Comparison of ENCODE assay signal across 7 mouse cellular contexts in genomic region chr11:100960540-100960939, GRCm38 (mm10). TPM values are rescaled to one million over a fixed set of nuclear protein-coding genes. Genes with fewer than 3 reads are reported as not detected.
DNase-seq lines count a peak whose midpoint lies in the region; ATAC-seq and TF ChIP-seq lines count a peak whose summit lies in the region.

No protein-coding gene starts in this region.

- H3K9ac ChIP-seq in ES-E14 (ENCODE audit: insufficient read depth, low read depth, low read length, poor library complexity, severe bottlenecking) = no peak overlapping the region
- H3K9ac ChIP-seq in embryonic facial prominence, embryonic 11.5 days (replicated peaks; ENCODE audit: low read length) = no peak overlapping the region
- H3K9ac ChIP-seq in heart, embryonic 11.5 days (ENCODE audit: low read depth, low read length) = no peak overlapping the region
- no peak overlapping the region for H3K9ac ChIP-seq in kidney, embryonic 15.5 days
- H3K9ac ChIP-seq in lung, postnatal 0 days (replicated peaks; ENCODE audit: low read depth) = no peak overlapping the region
- no peak overlapping the region for H3K9ac ChIP-seq in stomach, embryonic 15.5 days

- CTCF ChIA-PET in Patski (lab: Charles Lee) = interaction anchor here (1.1 to 1.7 kb wide), 2 partner anchors 10 to 66 kb away, joined by 3 to 5 read pairs; no protein-coding TSS in a partner anchor

- no peaks in the 10 kb centered on the region for H3K36me3 ChIP-seq in ES-E14 (ENCODE audit: control insufficient read depth, insufficient read depth, low read length, poor library complexity, severe bottlenecking)
- H3K36me3 ChIP-seq in embryonic facial prominence, embryonic 11.5 days (replicated peaks; ENCODE audit: control insufficient read depth, insufficient read depth, low read depth, low read length) = no peaks in the 10 kb centered on the region
- H3K36me3 ChIP-seq in heart, embryonic 11.5 days (ENCODE audit: control insufficient read depth, insufficient read depth, low read length) = peaks cover 9% of the 10 kb centered on the region; the same call in 1 of the 2 replicates
- H3K36me3 ChIP-seq in kidney, embryonic 15.5 days = peaks cover 11% of the 10 kb centered on the region; the same call in 1 of the 2 replicates
- H3K36me3 ChIP-seq in lung, postnatal 0 days (ENCODE audit: insufficient read depth, low read length) = peaks cover 14% of the 10 kb centered on the region; the same call in 1 of the 2 replicates
- peaks cover 12% of the 10 kb centered on the region for H3K36me3 ChIP-seq in stomach, embryonic 15.5 days

- TF ChIP-seq EP300 in lung, postnatal 0 days (IDR thresholded peaks at IDR 0.05) = peak; percentile 87

- POLR2A ChIA-PET in Patski (lab: Charles Lee) = interaction anchor here (0.6 to 0.7 kb wide), 2 partner anchors 60 to 120 kb away, joined by 3 read pairs; no protein-coding TSS in a partner anchor

- WGBS in embryonic facial prominence, embryonic 11.5 days = 11% methylated on average over 6 of the region's 6 CpGs
- WGBS in heart, embryonic 11.5 days (ENCODE audit: insufficient replicate concordance) = 20% methylated on average over 6 of the region's 6 CpGs
- WGBS in kidney, embryonic 15.5 days = 15% methylated on average over 6 of the region's 6 CpGs
- 14% methylated on average over 6 of the region's 6 CpGs for WGBS in lung, postnatal 0 days
- WGBS in stomach, embryonic 15.5 days = 22% methylated on average over 6 of the region's 6 CpGs

- no peak overlapping the region for H3K4me3 ChIP-seq in ES-E14 (ENCODE audit: insufficient read depth in 1 of 2, low read depth in 1 of 2, low read length in 2 of 2, poor library complexity in 1 of 2, severe bottlenecking in 1 of 2)
- H3K4me3 ChIP-seq in embryonic facial prominence, embryonic 11.5 days (ENCODE audit: low read depth, low read length) = no peak overlapping the region
- no peak overlapping the region for H3K4me3 ChIP-seq in heart, embryonic 11.5 days (ENCODE audit: low read depth, low read length)
- no peak overlapping the region for H3K4me3 ChIP-seq in kidney, embryonic 15.5 days (replicated peaks)
- H3K4me3 ChIP-seq in lung, postnatal 0 days (ENCODE audit: low read depth, low read length) = no peak overlapping the region
- no peak overlapping the region for H3K4me3 ChIP-seq in stomach, embryonic 15.5 days (replicated peaks)

- ATAC-seq in Patski = peak; percentile 28
- ATAC-seq in embryonic facial prominence, embryonic 11.5 days (replicated peaks; ENCODE audit: insufficient number of reproducible peaks, low FRiP score, low TSS enrichment, low read depth) = 0 out of 2 replicates have a peak, but pooled peaks have one; percentile 37
- 0 out of 2 replicates have a peak, but pooled peaks have one; percentile 55 for ATAC-seq in heart, embryonic 11.5 days (replicated peaks; ENCODE audit: insufficient number of reproducible peaks, low FRiP score, low TSS enrichment)
- ATAC-seq in kidney, embryonic 15.5 days (replicated peaks; ENCODE audit: low FRiP score) = no peak; the same call in 1 of the 2 replicates
- ATAC-seq in lung, postnatal 0 days = peak; percentile 62
- ATAC-seq in stomach, embryonic 15.5 days (ENCODE audit: insufficient read depth, low FRiP score, low read depth) = peak; percentile 37; the same call in 1 of the 2 replicates

- in situ Hi-C loops in ES-E14 (cut with MboI; ENCODE audit: low sequenced_read_pairs in 2 of 2, unreplicated experiment in 2 of 2) (no loop called here), Patski (cut with MboI; ENCODE audit: low pct_unique_long_range_greater_than_20kb) (no loop called here)

- no peak for TF ChIP-seq CTCF in Patski (IDR thresholded peaks at IDR 0.05)
- TF ChIP-seq CTCF in lung, postnatal 0 days (IDR thresholded peaks at IDR 0.05) = no peak

- H3K4me1 ChIP-seq in ES-E14 (ENCODE audit: control insufficient read depth in 2 of 2, insufficient read depth in 2 of 2, low read length in 2 of 2, poor library complexity in 1 of 2) = peaks cover 0 to 20% of the 10 kb centered on the region in 2 experiments
- H3K4me1 ChIP-seq in embryonic facial prominence, embryonic 11.5 days (ENCODE audit: control insufficient read depth, insufficient read depth, low read length) = peaks cover 5% of the 10 kb centered on the region; the same call in 1 of the 2 replicates
- peaks cover 60% of the 10 kb centered on the region for H3K4me1 ChIP-seq in heart, embryonic 11.5 days (ENCODE audit: control insufficient read depth, insufficient read depth, low read length)
- peaks cover 49% of the 10 kb centered on the region for H3K4me1 ChIP-seq in kidney, embryonic 15.5 days
- peaks cover 39% of the 10 kb centered on the region for H3K4me1 ChIP-seq in lung, postnatal 0 days (ENCODE audit: insufficient read depth, low read depth, low read length)
- H3K4me1 ChIP-seq in stomach, embryonic 15.5 days = peaks cover 61% of the 10 kb centered on the region

- no peaks in the 10 kb centered on the region for H3K27me3 ChIP-seq in Patski
- H3K27me3 ChIP-seq in embryonic facial prominence, embryonic 11.5 days (ENCODE audit: control insufficient read depth, insufficient read depth, low read length) = peaks cover 18% of the 10 kb centered on the region
- peaks cover 13% of the 10 kb centered on the region for H3K27me3 ChIP-seq in heart, embryonic 11.5 days (ENCODE audit: control insufficient read depth, insufficient read depth, low read length)
- peaks cover 28% of the 10 kb centered on the region for H3K27me3 ChIP-seq in kidney, embryonic 15.5 days
- no peaks in the 10 kb centered on the region for H3K27me3 ChIP-seq in lung, postnatal 0 days (replicated peaks; ENCODE audit: insufficient read depth, low read length)
- H3K27me3 ChIP-seq in stomach, embryonic 15.5 days (replicated peaks) = peaks cover 13% of the 10 kb centered on the region

- H3K9me3 ChIP-seq in ES-E14 (ENCODE audit: control insufficient read depth, insufficient read depth, low read depth, low read length) = no peaks in the 10 kb centered on the region
- H3K9me3 ChIP-seq in embryonic facial prominence, embryonic 11.5 days (replicated peaks; ENCODE audit: control insufficient read depth, low read length) = no peaks in the 10 kb centered on the region
- no peaks in the 10 kb centered on the region for H3K9me3 ChIP-seq in heart, embryonic 11.5 days (replicated peaks; ENCODE audit: control insufficient read depth, low read length)
- no peaks in the 10 kb centered on the region for H3K9me3 ChIP-seq in kidney, embryonic 15.5 days (replicated peaks)
- H3K9me3 ChIP-seq in lung, postnatal 0 days (ENCODE audit: low read length) = no peaks in the 10 kb centered on the region
- H3K9me3 ChIP-seq in stomach, embryonic 15.5 days = no peaks in the 10 kb centered on the region

- DNase-seq in ES-E14 (ENCODE audit: low read depth, low spot score) (peak; percentile 59), Patski (ENCODE audit: low read depth, low spot score) (no peak)
- peak; percentile 64 for DNase-seq in embryonic facial prominence, embryonic 11.5 days (ENCODE audit: low spot score)
- peak; percentile 80 for DNase-seq in lung, postnatal 0 days (ENCODE audit: low spot score)

- no peak overlapping the region for H3K4me2 ChIP-seq in embryonic facial prominence, embryonic 11.5 days (ENCODE audit: low read depth, low read length)
- H3K4me2 ChIP-seq in heart, embryonic 11.5 days = peak overlapping the region; percentile 39; the same call in 1 of the 2 replicates
- peak overlapping the region; percentile 34 for H3K4me2 ChIP-seq in kidney, embryonic 15.5 days
- peak overlapping the region; percentile 39; the same call in 1 of the 2 replicates for H3K4me2 ChIP-seq in lung, postnatal 0 days (replicated peaks; ENCODE audit: low read depth, low read length)
- no peak overlapping the region for H3K4me2 ChIP-seq in stomach, embryonic 15.5 days

- no peak overlapping the region for H3K27ac ChIP-seq in ES-E14 (ENCODE audit: insufficient read depth, low read depth, low read length, poor library complexity, severe bottlenecking)
- no peak overlapping the region for H3K27ac ChIP-seq in embryonic facial prominence, embryonic 11.5 days (replicated peaks; ENCODE audit: low read depth, low read length)
- no peak overlapping the region for H3K27ac ChIP-seq in heart, embryonic 11.5 days (ENCODE audit: low read depth, low read length)
- peak overlapping the region; percentile 3; the same call in 1 of the 2 replicates for H3K27ac ChIP-seq in kidney, embryonic 15.5 days
- H3K27ac ChIP-seq in lung, postnatal 0 days (ENCODE audit: low read length) = peak overlapping the region; percentile 82
- peak overlapping the region; percentile 78 for H3K27ac ChIP-seq in stomach, embryonic 15.5 days

TF ChIP-seq in ES-E14, 5 proteins besides CTCF, POLR2A, EP300 and RAD21:
- no peak for TF ChIP-seq MAFK (IDR thresholded peaks at IDR 0.05; ENCODE audit: insufficient read depth, low read depth, low read length)
- peak; percentile 94 for TF ChIP-seq HCFC1 (IDR thresholded peaks at IDR 0.05; ENCODE audit: borderline replicate concordance, insufficient read depth, low read length)

RNA-seq across cellular contexts. Expression of gene Cavin1, which starts 10.1 kb away (rescaled TPM):
- total RNA-seq in ES-E14 (2012; rRNA removed) = 16.4 and 30.7 TPM in 2 replicates
- 211 TPM for polyA plus RNA-seq in Patski (2021)
- polyA plus RNA-seq in embryonic facial prominence, embryonic 11.5 days (2014; fragmentation: Nextera tagmentation; extraction: Ambion mirVana) = 14.7 and 16.3 TPM in 2 replicates
- polyA plus RNA-seq in heart, embryonic 11.5 days (2014; fragmentation: Nextera tagmentation; extraction: Ambion mirVana) = 113 and 175 TPM in 2 replicates
- polyA plus RNA-seq in kidney, embryonic 15.5 days (2015; fragmentation: Nextera tagmentation; extraction: Ambion mirVana) = 131 and 150 TPM in 2 replicates
- 692 and 736 TPM in 2 replicates for polyA plus RNA-seq in lung, postnatal 0 days (2015; fragmentation: Nextera tagmentation; extraction: Ambion mirVana)
- 306 and 329 TPM in 2 replicates for polyA plus RNA-seq in stomach, embryonic 15.5 days (2015; fragmentation: Nextera tagmentation; extraction: Ambion mirVana)

RNA-seq across cellular contexts. Expression of gene Stat3, which starts 21.2 kb away (rescaled TPM):
- 61.5 and 78.9 TPM in 2 replicates for total RNA-seq in ES-E14 (2012; rRNA removed)
- 152 TPM for polyA plus RNA-seq in Patski (2021)
- polyA plus RNA-seq in embryonic facial prominence, embryonic 11.5 days (2014; fragmentation: Nextera tagmentation; extraction: Ambion mirVana) = 22.5 and 23.5 TPM in 2 replicates
- polyA plus RNA-seq in heart, embryonic 11.5 days (2014; fragmentation: Nextera tagmentation; extraction: Ambion mirVana) = 45.0 and 49.0 TPM in 2 replicates
- polyA plus RNA-seq in kidney, embryonic 15.5 days (2015; fragmentation: Nextera tagmentation; extraction: Ambion mirVana) = 44.8 and 45.1 TPM in 2 replicates
- polyA plus RNA-seq in lung, postnatal 0 days (2015; fragmentation: Nextera tagmentation; extraction: Ambion mirVana) = 100 and 120 TPM in 2 replicates
- 44.5 and 46.5 TPM in 2 replicates for polyA plus RNA-seq in stomach, embryonic 15.5 days (2015; fragmentation: Nextera tagmentation; extraction: Ambion mirVana)

RNA-seq across cellular contexts. Expression of gene Atp6v0a1, which starts 48.7 kb away (rescaled TPM):
- total RNA-seq in ES-E14 (2012; rRNA removed) = 38.1 and 43.4 TPM in 2 replicates
- 141 TPM for polyA plus RNA-seq in Patski (2021)
- 28.0 and 28.4 TPM in 2 replicates for polyA plus RNA-seq in embryonic facial prominence, embryonic 11.5 days (2014; fragmentation: Nextera tagmentation; extraction: Ambion mirVana)
- 57.1 and 62.2 TPM in 2 replicates for polyA plus RNA-seq in heart, embryonic 11.5 days (2014; fragmentation: Nextera tagmentation; extraction: Ambion mirVana)
- 36.1 and 46.0 TPM in 2 replicates for polyA plus RNA-seq in kidney, embryonic 15.5 days (2015; fragmentation: Nextera tagmentation; extraction: Ambion mirVana)
- polyA plus RNA-seq in lung, postnatal 0 days (2015; fragmentation: Nextera tagmentation; extraction: Ambion mirVana) = 51.3 and 57.2 TPM in 2 replicates
- 36.6 and 39.7 TPM in 2 replicates for polyA plus RNA-seq in stomach, embryonic 15.5 days (2015; fragmentation: Nextera tagmentation; extraction: Ambion mirVana)

Comparison
In these comparisons a context has a peak if more than half of its experiments do, and no peak if none do; other contexts are left out.
1. H3K27ac ChIP-seq: peak in kidney, embryonic 15.5 days (single experiment), lung, postnatal 0 days (single experiment) and stomach, embryonic 15.5 days (single experiment); none in ES-E14 (single experiment), embryonic facial prominence, embryonic 11.5 days (single experiment) and heart, embryonic 11.5 days (single experiment).
2. H3K4me2 ChIP-seq: peak in heart, embryonic 11.5 days (single experiment), kidney, embryonic 15.5 days (single experiment) and lung, postnatal 0 days (single experiment); none in embryonic facial prominence, embryonic 11.5 days (single experiment) and stomach, embryonic 15.5 days (single experiment).